7 mouse cellular contexts compared by ENCODE assay signal in genomic region chr8:126600388-126600787, GRCm38 (mm10). TPM values are rescaled to one million over a fixed set of nuclear protein-coding genes. Genes with fewer than 3 reads are reported as not detected.
A peak's percentile ranks its signal among the peaks of the same experiment; 100 is the strongest.
DNase-seq lines count a peak whose midpoint lies in the region; ATAC-seq and TF ChIP-seq lines count a peak whose summit lies in the region.
"Not testable (repeated sequence)": the region's sequence is repeated elsewhere in the genome, so short reads cannot be mapped to it uniquely, and the experiment has no call there.

No protein-coding gene starts in this region.

- ATAC-seq in embryonic facial prominence, embryonic 13.5 days (ENCODE audit: insufficient number of reproducible peaks, insufficient read depth, low FRiP score, low TSS enrichment, low read depth); forebrain, embryonic 12.5 days (ENCODE audit: low FRiP score); heart, embryonic 13.5 days (ENCODE audit: extremely low read depth, insufficient number of reproducible peaks, low FRiP score, low TSS enrichment); heart, postnatal 0 days (ENCODE audit: insufficient read depth, low read depth); kidney, postnatal 0 days (replicated peaks; ENCODE audit: low FRiP score, low read depth); lung, embryonic 16.5 days (ENCODE audit: low read depth): not testable (repeated sequence)

- peaks cover 10% of the 10 kb centered on the region for H3K9me3 ChIP-seq in ES-Bruce4 (replicated peaks; ENCODE audit: control insufficient read depth, insufficient read depth, low read length, poor library complexity, severe bottlenecking)
- H3K9me3 ChIP-seq in embryonic facial prominence, embryonic 13.5 days; forebrain, embryonic 12.5 days; heart, embryonic 13.5 days; heart, postnatal 0 days (replicated peaks; ENCODE audit: control insufficient read depth, low read length); kidney, postnatal 0 days (replicated peaks; ENCODE audit: low read length); lung, embryonic 16.5 days (ENCODE audit: control insufficient read depth, low read length): not testable (repeated sequence)

- not testable (repeated sequence) for DNase-seq in heart, postnatal 0 days (ENCODE audit: low spot score); kidney, postnatal 0 days (ENCODE audit: low spot score)

- not testable (repeated sequence) for TF ChIP-seq EP300 in ES-Bruce4 (IDR thresholded peaks at IDR 0.05; ENCODE audit: insufficient read depth, low read depth, low read length); heart, postnatal 0 days (IDR thresholded peaks at IDR 0.05; ENCODE audit: low read depth)

- H3K27me3 ChIP-seq in ES-Bruce4 (ENCODE audit: control insufficient read depth, insufficient read depth, low read length, poor library complexity, severe bottlenecking); embryonic facial prominence, embryonic 13.5 days; forebrain, embryonic 12.5 days; heart, embryonic 13.5 days (replicated peaks); heart, postnatal 0 days (ENCODE audit: control insufficient read depth, insufficient read depth, low read length); kidney, postnatal 0 days (ENCODE audit: insufficient read depth, low read length); lung, embryonic 16.5 days (ENCODE audit: control insufficient read depth, insufficient read depth, low read depth, low read length): not testable (repeated sequence)

- H3K4me2 ChIP-seq in embryonic facial prominence, embryonic 13.5 days: 0 out of 2 replicates have a peak overlapping the region, but pooled peaks have one; percentile 0
- H3K4me2 ChIP-seq in forebrain, embryonic 12.5 days; heart, postnatal 0 days (ENCODE audit: low read depth, low read length); kidney, postnatal 0 days (ENCODE audit: low read length); lung, embryonic 16.5 days (ENCODE audit: low read depth, low read length): not testable (repeated sequence)
- H3K4me2 ChIP-seq in heart, embryonic 13.5 days: 0 out of 2 replicates have a peak overlapping the region, but pooled peaks have one; percentile 7

- H3K27ac ChIP-seq in ES-Bruce4 (ENCODE audit: insufficient read depth, low read length): peak overlapping the region; percentile 95
- H3K27ac ChIP-seq in embryonic facial prominence, embryonic 13.5 days: peak overlapping the region; percentile 92
- 0 out of 2 replicates have a peak overlapping the region, but pooled peaks have one; percentile 63 for H3K27ac ChIP-seq in forebrain, embryonic 12.5 days
- peak overlapping the region; percentile 72 for H3K27ac ChIP-seq in heart, embryonic 13.5 days (replicated peaks)
- peak overlapping the region; percentile 60; the same call in 1 of the 2 replicates for H3K27ac ChIP-seq in heart, postnatal 0 days (ENCODE audit: low read depth)
- peak overlapping the region; percentile 58; the same call in 1 of the 2 replicates for H3K27ac ChIP-seq in kidney, postnatal 0 days
- peak overlapping the region; percentile 80 for H3K27ac ChIP-seq in lung, embryonic 16.5 days (ENCODE audit: low read length)

- not testable (repeated sequence) for TF ChIP-seq POLR2A in ES-Bruce4 (IDR thresholded peaks at IDR 0.05; ENCODE audit: insufficient read depth, low read length)

- 80% methylated on average over 6 of the region's 6 CpGs for WGBS in embryonic facial prominence, embryonic 13.5 days
- WGBS in forebrain, embryonic 12.5 days: 81% methylated on average over 6 of the region's 6 CpGs
- WGBS in heart, embryonic 13.5 days: 75% methylated on average over 6 of the region's 6 CpGs
- WGBS in heart, postnatal 0 days: 83% methylated on average over 5 of the region's 6 CpGs
- WGBS in kidney, postnatal 0 days: 90% methylated on average over 5 of the region's 6 CpGs
- WGBS in lung, embryonic 16.5 days: 85% methylated on average over 5 of the region's 6 CpGs

- H3K9ac ChIP-seq in ES-Bruce4 (ENCODE audit: low read depth, poor library complexity, severe bottlenecking); embryonic facial prominence, embryonic 13.5 days; forebrain, embryonic 12.5 days; heart, postnatal 0 days (replicated peaks; ENCODE audit: low read depth, low read length); kidney, postnatal 0 days (ENCODE audit: low read depth, low read length); lung, embryonic 16.5 days (ENCODE audit: low read length): not testable (repeated sequence)
- peak overlapping the region; percentile 15; the same call in 1 of the 2 replicates for H3K9ac ChIP-seq in heart, embryonic 13.5 days

- H3K36me3 ChIP-seq in ES-Bruce4 (ENCODE audit: control insufficient read depth, insufficient read depth, low read length, poor library complexity, severe bottlenecking); embryonic facial prominence, embryonic 13.5 days; forebrain, embryonic 12.5 days (replicated peaks); heart, embryonic 13.5 days; heart, postnatal 0 days (replicated peaks; ENCODE audit: control insufficient read depth, insufficient read depth, low read length); kidney, postnatal 0 days (ENCODE audit: insufficient read depth, low read length); lung, embryonic 16.5 days (ENCODE audit: control insufficient read depth, insufficient read depth, low read length): not testable (repeated sequence)

- H3K4me1 ChIP-seq in ES-Bruce4 (ENCODE audit: control insufficient read depth, insufficient read depth, low read length): not testable (repeated sequence)
- peaks cover 78% of the 10 kb centered on the region for H3K4me1 ChIP-seq in embryonic facial prominence, embryonic 13.5 days
- H3K4me1 ChIP-seq in forebrain, embryonic 12.5 days: peaks cover 56% of the 10 kb centered on the region
- H3K4me1 ChIP-seq in heart, embryonic 13.5 days: peaks cover 75% of the 10 kb centered on the region
- H3K4me1 ChIP-seq in heart, postnatal 0 days (ENCODE audit: control insufficient read depth, insufficient read depth): peaks cover 50% of the 10 kb centered on the region
- H3K4me1 ChIP-seq in kidney, postnatal 0 days (replicated peaks; ENCODE audit: insufficient read depth, low read length): peaks cover 45% of the 10 kb centered on the region
- H3K4me1 ChIP-seq in lung, embryonic 16.5 days (replicated peaks; ENCODE audit: control insufficient read depth, insufficient read depth, low read length): peaks cover 64% of the 10 kb centered on the region

- H3K4me3 ChIP-seq in ES-Bruce4 (ENCODE audit: low read depth, low read length); embryonic facial prominence, embryonic 13.5 days; forebrain, embryonic 12.5 days (replicated peaks); heart, embryonic 13.5 days; heart, postnatal 0 days (ENCODE audit: low read depth, low read length); kidney, postnatal 0 days (replicated peaks; ENCODE audit: low read depth, low read length); lung, embryonic 16.5 days (ENCODE audit: low read length): not testable (repeated sequence)

- not testable (repeated sequence) for TF ChIP-seq CTCF in ES-Bruce4 (IDR thresholded peaks at IDR 0.05; ENCODE audit: low read depth, low read length); heart, postnatal 0 days (IDR thresholded peaks at IDR 0.05; ENCODE audit: low read depth); kidney, postnatal 0 days (IDR thresholded peaks at IDR 0.05; ENCODE audit: low read depth)

RNA-seq across cellular contexts. Expression of gene Irf2bp2, which starts 6.6 kb away (rescaled TPM):
- 37.6 and 39.6 TPM in 2 replicates for polyA plus RNA-seq in ES-Bruce4 (2011; ENCODE audit: insufficient read depth, insufficient read length, low read depth, missing spikeins)
- polyA plus RNA-seq in embryonic facial prominence, embryonic 13.5 days (2015; fragmentation: Nextera tagmentation; extraction: Ambion mirVana): 11.1 and 13.5 TPM in 2 replicates
- 7.4 and 7.8 TPM in 2 replicates for polyA plus RNA-seq in forebrain, embryonic 12.5 days (2016; fragmentation: Nextera tagmentation; extraction: Ambion mirVana)
- 6.5 and 7.5 TPM in 2 replicates for polyA plus RNA-seq in heart, embryonic 13.5 days (2015; fragmentation: Nextera tagmentation; extraction: Ambion mirVana)
- 132 and 175 TPM in 2 replicates for total RNA-seq in heart, postnatal 0 days (2014; rRNA removed; ENCODE audit: low replicate concordance)
- 9.6 and 9.8 TPM in 2 replicates for polyA plus RNA-seq in heart, postnatal 0 days (2015; fragmentation: Nextera tagmentation; extraction: Ambion mirVana)
- polyA plus RNA-seq in kidney, postnatal 0 days (2015; fragmentation: Nextera tagmentation; extraction: Ambion mirVana): 15.6 and 16.2 TPM in 2 replicates
- 11.7 and 12.8 TPM in 2 replicates for polyA plus RNA-seq in lung, embryonic 16.5 days (2015; fragmentation: Nextera tagmentation; extraction: Ambion mirVana)
